Mouse (Mus musculus) G1E (cell line): ENCODE measurements around the gene Olfr918. TPM values are rescaled to one million over a fixed set of nuclear protein-coding genes. Genes with fewer than 3 reads are reported as not detected.

Experiments used
- ATAC-seq: 2 replicates; pipeline ENCODE4 v1.8.0; 2016; ENCODE audit warnings: mild to moderate bottlenecking; ENCODE audit not compliant: insufficient number of reproducible peaks, poor library complexity, low FRiP score, severe bottlenecking; ENCODE audit errors: extremely low read depth
- DNase-seq: peaks from one replicate; pipeline ENCODE4 v3.0.0; 2012; ENCODE audit warnings: low spot score
- H3K27me3 ChIP-seq: 2 replicates; pipeline ENCODE4 v1.6.1; 2012; ENCODE audit warnings: mild to moderate bottlenecking, low read length, inconsistent platforms; ENCODE audit not compliant: insufficient read depth
- H3K36me3 ChIP-seq: replicated peaks from 2 replicates; pipeline ENCODE3; 2012; ENCODE audit warnings: mild to moderate bottlenecking, inconsistent platforms
- H3K4me1 ChIP-seq: 2 replicates; pipeline ENCODE4 v1.6.1; 2012; ENCODE audit warnings: low read depth, low read length, inconsistent platforms, mixed read lengths; ENCODE audit not compliant: insufficient read depth
- H3K4me3 ChIP-seq: 2 replicates; pipeline ENCODE4 v1.5.1; 2012; ENCODE audit warnings: low read depth, mild to moderate bottlenecking, inconsistent platforms, low read length, moderate library complexity, mixed read lengths
- H3K9me3 ChIP-seq: replicated peaks from 2 replicates; pipeline ENCODE4 v1.6.1; 2012; ENCODE audit warnings: inconsistent platforms
- CTCF ChIP-seq: IDR thresholded peaks from 2 replicates; pipeline ENCODE4 v1.5.1; 2012; ENCODE audit warnings: low read depth, low read length, inconsistent platforms, mixed read lengths
- GATA1 ChIP-seq: IDR thresholded peaks from 2 replicates; pipeline ENCODE4 v1.6.1; 2012; ENCODE audit warnings: borderline replicate concordance, low read length, inconsistent platforms, mixed read lengths
- GATA2 ChIP-seq: IDR thresholded peaks from 2 replicates; pipeline ENCODE4 v1.6.1; 2012; ENCODE audit warnings: low read depth, low read length, inconsistent platforms, borderline replicate concordance
- POLR2AphosphoS5 ChIP-seq: IDR thresholded peaks from 2 replicates; pipeline ENCODE4 v1.6.1; 2012; ENCODE audit warnings: low read depth, low read length, inconsistent platforms; ENCODE audit not compliant: insufficient replicate concordance
- TAL1 ChIP-seq: conservative IDR thresholded peaks from 2 replicates; pipeline ENCODE4 v1.6.1; 2012; ENCODE audit warnings: low read depth, low read length, inconsistent platforms, mixed read lengths
- polyA plus RNA-seq: library from polyadenylated mRNA; stranded (reverse); fragments of >175 nt; gene quantifications from 2 replicates; pipeline ENCODE4 v1.2.3, GENCODE M21; 2012
- total RNA-seq, 2 experiments: library from RNA; stranded (forward) in 1 of 2; stranded (reverse) in 1 of 2; fragments of 200-1000 nt in 1 of 2; fragments of >200 nt in 1 of 2; fragmentation: Nextera tagmentation in 1 of 2; gene quantifications; 2 replicates each; pipeline ENCODE4 v1.2.3; 2014 to 2017

Olfr918 gene
- total and polyA plus RNA-seq, 3 experiments = 0.11 TPM; not detected in 2

GRCm38 (mm10) chr9:38632406-38632805 is 42.0 kb downstream of the Olfr918 start:
- TF ChIP-seq GATA2 (no peak), CTCF (no peak), GATA1 (no peak), POLR2AphosphoS5 (no peak), TAL1 (no peak)
- H3K27me3 ChIP-seq = no peaks in the 10 kb centered on the region
- H3K9me3 ChIP-seq = no peaks in the 10 kb centered on the region
- no peak for DNase-seq
- H3K36me3 ChIP-seq = no peaks in the 10 kb centered on the region
- no peak overlapping the region for H3K4me3 ChIP-seq
- no peak for ATAC-seq
- H3K4me1 ChIP-seq = no peaks in the 10 kb centered on the region

Other genes with a start within 250 kb of the Olfr918 start
Only the 20 nearest of the 22 such genes appear.
- not detected in 2 replicates for gene Olfr904, start 211.5 kb downstream of the Olfr918 start, total RNA-seq (2014; fragmentation: Nextera tagmentation)
- under 0.01 TPM in 1 of 2 replicates, not detected in the other for gene Olfr904, start 211.5 kb downstream of the Olfr918 start, total RNA-seq (2017)
- gene Olfr904, start 211.5 kb downstream of the Olfr918 start, polyA plus RNA-seq = not detected in 2 replicates
- not detected in 2 replicates for gene Olfr905, start 203.5 kb downstream of the Olfr918 start, total RNA-seq (2014; fragmentation: Nextera tagmentation)
- gene Olfr905, start 203.5 kb downstream of the Olfr918 start, total RNA-seq (2017) = 0.11 and 0.12 TPM in 2 replicates
- gene Olfr905, start 203.5 kb downstream of the Olfr918 start, polyA plus RNA-seq = not detected in 2 replicates
- not detected in 2 replicates for gene Olfr906, start 187.5 kb downstream of the Olfr918 start, total RNA-seq (2014; fragmentation: Nextera tagmentation)
- gene Olfr906, start 187.5 kb downstream of the Olfr918 start, total RNA-seq (2017) = 0.12 TPM in 1 of 2 replicates, not detected in the other
- not detected in 2 replicates for gene Olfr906, start 187.5 kb downstream of the Olfr918 start, polyA plus RNA-seq
- not detected in 2 replicates for gene Olfr907, start 178.8 kb downstream of the Olfr918 start, total RNA-seq (2014; fragmentation: Nextera tagmentation)
- 0.05 TPM in 1 of 2 replicates, not detected in the other for gene Olfr907, start 178.8 kb downstream of the Olfr918 start, total RNA-seq (2017)
- gene Olfr907, start 178.8 kb downstream of the Olfr918 start, polyA plus RNA-seq = not detected in 2 replicates
- gene Olfr911-ps1, start 153.0 kb downstream of the Olfr918 start, total RNA-seq (2014; fragmentation: Nextera tagmentation) = not detected in 2 replicates
- gene Olfr911-ps1, start 153.0 kb downstream of the Olfr918 start, total RNA-seq (2017) = 0.06 and 0.27 TPM in 2 replicates
- gene Olfr911-ps1, start 153.0 kb downstream of the Olfr918 start, polyA plus RNA-seq = not detected in 2 replicates
- not detected in 2 replicates for gene Olfr910, start 136.8 kb downstream of the Olfr918 start, total RNA-seq (2014; fragmentation: Nextera tagmentation)
- 0.11 and 0.12 TPM in 2 replicates for gene Olfr910, start 136.8 kb downstream of the Olfr918 start, total RNA-seq (2017)
- gene Olfr910, start 136.8 kb downstream of the Olfr918 start, polyA plus RNA-seq = not detected in 2 replicates
- gene Olfr912, start 94.4 kb downstream of the Olfr918 start, total RNA-seq (2014; fragmentation: Nextera tagmentation) = not detected in 2 replicates
- 0.05 and 0.06 TPM in 2 replicates for gene Olfr912, start 94.4 kb downstream of the Olfr918 start, total RNA-seq (2017)
- gene Olfr912, start 94.4 kb downstream of the Olfr918 start, polyA plus RNA-seq = not detected in 2 replicates
- not detected in 2 replicates for gene Olfr913, start 81.8 kb downstream of the Olfr918 start, total RNA-seq (2014; fragmentation: Nextera tagmentation)
- gene Olfr913, start 81.8 kb downstream of the Olfr918 start, total RNA-seq (2017) = 0.11 and 0.12 TPM in 2 replicates
- gene Olfr913, start 81.8 kb downstream of the Olfr918 start, polyA plus RNA-seq = not detected in 2 replicates
- not detected in 2 replicates for gene Olfr914, start 69.5 kb downstream of the Olfr918 start, total RNA-seq (2014; fragmentation: Nextera tagmentation)
- gene Olfr914, start 69.5 kb downstream of the Olfr918 start, total RNA-seq (2017) = 0.05 and 0.76 TPM in 2 replicates
- not detected in 2 replicates for gene Olfr914, start 69.5 kb downstream of the Olfr918 start, polyA plus RNA-seq
- gene Olfr916, start 14.7 kb downstream of the Olfr918 start, total RNA-seq (2014; fragmentation: Nextera tagmentation) = not detected in 2 replicates
- gene Olfr916, start 14.7 kb downstream of the Olfr918 start, total RNA-seq (2017) = 0.16 TPM in 1 of 2 replicates, not detected in the other
- gene Olfr916, start 14.7 kb downstream of the Olfr918 start, polyA plus RNA-seq = not detected in 2 replicates
- gene Olfr917, start 8.8 kb downstream of the Olfr918 start, total RNA-seq (2014; fragmentation: Nextera tagmentation) = not detected in 2 replicates
- 0.41 TPM in 1 of 2 replicates, not detected in the other for gene Olfr917, start 8.8 kb downstream of the Olfr918 start, total RNA-seq (2017)
- gene Olfr917, start 8.8 kb downstream of the Olfr918 start, polyA plus RNA-seq = not detected in 2 replicates
- not detected in 2 replicates for gene Olfr919, start 29.1 kb upstream of the Olfr918 start, total RNA-seq (2014; fragmentation: Nextera tagmentation)
- gene Olfr919, start 29.1 kb upstream of the Olfr918 start, total RNA-seq (2017) = not detected in 2 replicates
- not detected in 2 replicates for gene Olfr919, start 29.1 kb upstream of the Olfr918 start, polyA plus RNA-seq
- 26.8 and 31.5 TPM in 2 replicates for gene Vwa5a, start 43.7 kb upstream of the Olfr918 start, total RNA-seq (2014; fragmentation: Nextera tagmentation)
- gene Vwa5a, start 43.7 kb upstream of the Olfr918 start, total RNA-seq (2017) = 62.4 and 66.0 TPM in 2 replicates
- 0.41 and 0.47 TPM in 2 replicates for gene Vwa5a, start 43.7 kb upstream of the Olfr918 start, polyA plus RNA-seq
- gene Olfr920, start 77.7 kb upstream of the Olfr918 start, total RNA-seq (2014; fragmentation: Nextera tagmentation) = 0.15 TPM in 1 of 2 replicates, not detected in the other
- 0.11 and 0.12 TPM in 2 replicates for gene Olfr920, start 77.7 kb upstream of the Olfr918 start, total RNA-seq (2017)
- gene Olfr920, start 77.7 kb upstream of the Olfr918 start, polyA plus RNA-seq = not detected in 2 replicates
- gene Olfr921, start 98.5 kb upstream of the Olfr918 start, total RNA-seq (2014; fragmentation: Nextera tagmentation) = not detected in 2 replicates
- gene Olfr921, start 98.5 kb upstream of the Olfr918 start, total RNA-seq (2017) = 0.06 and 0.27 TPM in 2 replicates
- not detected in 2 replicates for gene Olfr921, start 98.5 kb upstream of the Olfr918 start, polyA plus RNA-seq
- not detected in 2 replicates for gene Olfr922, start 140.0 kb upstream of the Olfr918 start, total RNA-seq (2014; fragmentation: Nextera tagmentation)
- gene Olfr922, start 140.0 kb upstream of the Olfr918 start, total RNA-seq (2017) = 0.22 TPM in 1 of 2 replicates, not detected in the other
- gene Olfr922, start 140.0 kb upstream of the Olfr918 start, polyA plus RNA-seq = not detected in 2 replicates
- gene Olfr923, start 151.9 kb upstream of the Olfr918 start, total RNA-seq (2014; fragmentation: Nextera tagmentation) = not detected in 2 replicates
- not detected in 2 replicates for gene Olfr923, start 151.9 kb upstream of the Olfr918 start, total RNA-seq (2017)
- gene Olfr923, start 151.9 kb upstream of the Olfr918 start, polyA plus RNA-seq = not detected in 2 replicates
- gene Olfr924, start 169.8 kb upstream of the Olfr918 start, total RNA-seq (2014; fragmentation: Nextera tagmentation) = not detected in 2 replicates
- 0.06 and 0.11 TPM in 2 replicates for gene Olfr924, start 169.8 kb upstream of the Olfr918 start, total RNA-seq (2017)
- not detected in 2 replicates for gene Olfr924, start 169.8 kb upstream of the Olfr918 start, polyA plus RNA-seq
- gene Olfr26, start 180.5 kb upstream of the Olfr918 start, total RNA-seq (2014; fragmentation: Nextera tagmentation) = not detected in 2 replicates
- 0.11 TPM in 1 of 2 replicates, not detected in the other for gene Olfr26, start 180.5 kb upstream of the Olfr918 start, total RNA-seq (2017)
- not detected in 2 replicates for gene Olfr26, start 180.5 kb upstream of the Olfr918 start, polyA plus RNA-seq
- gene Olfr926, start 202.5 kb upstream of the Olfr918 start, total RNA-seq (2014; fragmentation: Nextera tagmentation) = not detected in 2 replicates
- 0.33 TPM in 1 of 2 replicates, not detected in the other for gene Olfr926, start 202.5 kb upstream of the Olfr918 start, total RNA-seq (2017)
- gene Olfr926, start 202.5 kb upstream of the Olfr918 start, polyA plus RNA-seq = not detected in 2 replicates